Mouse (Mus musculus): ENCODE results near the gene Mib2. TPM values are rescaled to one million over a fixed set of nuclear protein-coding genes. Genes with fewer than 3 reads are reported as not detected.

Gene Mib2
- polyA plus RNA-seq, 1 experiment: 90.1 TPM

- no peak for DNase-seq
- Histone ChIP-seq H3K4me1 (ENCODE audit: control insufficient read depth, insufficient read depth, low read length) (peaks cover 3% of the 10 kb centered on the region), H3K4me3 (replicated peaks; ENCODE audit: extremely low read depth, low read depth, low read length) (no peak overlapping the region)
- no peak for TF ChIP-seq POLR2A (IDR thresholded peaks at IDR 0.05; ENCODE audit: borderline replicate concordance, extremely low read depth, low read depth, low read length)
- no peak for TF ChIP-seq CTCF (IDR thresholded peaks at IDR 0.05; ENCODE audit: insufficient read depth, low read length)
- 57% methylated on average over 6 of the region's 6 CpGs for WGBS
These were observed 38.7 kb downstream of the Mib2 start for GRCm38 (mm10) chr4:155630267-155630666.

- under 1% methylated on average over 84 of the region's 84 CpGs for WGBS
- peak; percentile 95 for DNase-seq
- peak; percentile 93; the same call in 1 of the 2 replicates for TF ChIP-seq POLR2A (IDR thresholded peaks at IDR 0.05; ENCODE audit: borderline replicate concordance, extremely low read depth, low read depth, low read length)
- TF ChIP-seq CTCF (IDR thresholded peaks at IDR 0.05; ENCODE audit: insufficient read depth, low read length): no peak
- peak within 1 kb of the TSS; percentile 96 for H3K4me3 ChIP-seq (replicated peaks; ENCODE audit: extremely low read depth, low read depth, low read length)
- H3K4me1 ChIP-seq (ENCODE audit: control insufficient read depth, insufficient read depth, low read length): peaks cover 5% of the 10 kb centered on the region
These were observed 44.4 kb downstream of the Mib2 start, which contains the start of gene Cdk11b for GRCm38 (mm10) chr4:155624338-155625291. Gene Cdk11b (plus strand): TSS chr4:155624854.

DNA sequence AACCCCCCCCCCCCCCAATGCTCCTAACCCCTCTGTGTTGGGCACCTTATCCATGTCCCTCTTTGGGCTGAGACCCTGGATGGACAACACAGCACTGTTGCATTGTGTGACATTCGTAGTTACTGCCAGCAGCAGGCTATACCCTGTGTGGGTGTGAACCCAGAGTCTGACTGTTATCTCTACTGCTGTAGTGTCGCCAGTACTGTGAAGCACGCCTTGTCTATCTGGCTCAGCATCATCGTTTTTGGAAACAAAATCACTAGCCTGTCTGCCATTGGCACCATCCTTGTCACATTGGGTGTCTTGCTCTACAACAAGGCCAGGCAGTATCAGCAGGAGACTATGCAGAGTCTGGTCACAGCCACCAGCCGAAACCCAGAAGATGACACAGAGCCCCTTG, 50.7 kb downstream of the Mib2 start:
- WGBS: 91% methylated on average over 5 of the region's 5 CpGs
- no peak for TF ChIP-seq POLR2A (IDR thresholded peaks at IDR 0.05; ENCODE audit: borderline replicate concordance, extremely low read depth, low read depth, low read length)
- no peak for TF ChIP-seq CTCF (IDR thresholded peaks at IDR 0.05; ENCODE audit: insufficient read depth, low read length)
- Histone ChIP-seq H3K4me3 (replicated peaks; ENCODE audit: extremely low read depth, low read depth, low read length) (no peak overlapping the region), H3K4me1 (ENCODE audit: control insufficient read depth, insufficient read depth, low read length) (no peaks in the 10 kb centered on the region)
- DNase-seq: no peak

DNA sequence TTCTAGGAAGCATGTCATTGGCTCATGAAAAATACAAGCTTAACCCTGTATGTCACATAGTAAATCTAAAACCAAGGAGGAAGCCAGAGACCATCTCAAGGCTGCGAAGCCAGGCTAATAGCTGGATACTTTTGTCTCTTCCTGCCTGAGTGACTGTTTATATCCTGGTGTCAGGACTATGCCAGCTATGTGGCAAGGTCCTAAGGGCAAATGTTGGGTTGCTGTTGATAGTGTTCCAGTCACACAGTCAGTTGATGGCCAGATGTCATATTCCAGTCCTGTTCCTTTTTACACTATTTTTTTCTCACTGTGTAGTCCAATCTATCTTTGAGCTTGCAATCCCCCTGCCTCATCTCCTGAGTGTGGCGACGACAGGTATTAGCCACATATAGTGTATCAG, 55.7 kb downstream of the Mib2 start:
- 93% methylated on average over 3 of the region's 3 CpGs for WGBS
- TF ChIP-seq CTCF (IDR thresholded peaks at IDR 0.05; ENCODE audit: insufficient read depth, low read length) (no peak), POLR2A (IDR thresholded peaks at IDR 0.05; ENCODE audit: borderline replicate concordance, extremely low read depth, low read depth, low read length) (no peak)
- DNase-seq: no peak

DNA sequence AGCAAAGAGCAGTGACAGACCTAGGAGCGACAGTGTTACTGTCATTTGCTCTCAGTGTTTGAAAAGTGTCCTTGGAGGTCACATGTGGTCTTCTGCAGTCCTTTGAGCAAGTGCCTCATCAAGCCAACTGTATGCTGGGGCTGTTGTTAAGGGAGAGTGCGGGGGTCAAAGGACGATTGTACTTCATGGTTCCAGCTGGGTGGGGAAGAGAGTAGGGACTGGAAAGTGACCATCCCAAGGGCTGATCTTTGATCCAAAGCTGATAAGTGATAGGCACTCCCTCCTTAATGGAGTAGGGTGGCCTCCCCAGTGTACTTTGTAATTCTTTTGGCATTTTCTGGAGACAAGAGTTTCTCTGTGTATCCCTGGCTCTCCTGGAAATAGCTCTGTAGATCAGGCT, 57.1 kb downstream of the Mib2 start:
- 94% methylated on average over 3 of the region's 3 CpGs for WGBS
- TF ChIP-seq CTCF (IDR thresholded peaks at IDR 0.05; ENCODE audit: insufficient read depth, low read length) (no peak), POLR2A (IDR thresholded peaks at IDR 0.05; ENCODE audit: borderline replicate concordance, extremely low read depth, low read depth, low read length) (no peak)
- H3K4me1 ChIP-seq (ENCODE audit: control insufficient read depth, insufficient read depth, low read length): no peaks in the 10 kb centered on the region
- no peak overlapping the region for H3K4me3 ChIP-seq (replicated peaks; ENCODE audit: extremely low read depth, low read depth, low read length)
- no peak for DNase-seq

More for the DNA sequence above, 55.7 kb downstream of the Mib2 start:
- Histone ChIP-seq H3K4me1 (ENCODE audit: control insufficient read depth, insufficient read depth, low read length) (no peaks in the 10 kb centered on the region), H3K4me3 (replicated peaks; ENCODE audit: extremely low read depth, low read depth, low read length) (no peak overlapping the region)

DNA sequence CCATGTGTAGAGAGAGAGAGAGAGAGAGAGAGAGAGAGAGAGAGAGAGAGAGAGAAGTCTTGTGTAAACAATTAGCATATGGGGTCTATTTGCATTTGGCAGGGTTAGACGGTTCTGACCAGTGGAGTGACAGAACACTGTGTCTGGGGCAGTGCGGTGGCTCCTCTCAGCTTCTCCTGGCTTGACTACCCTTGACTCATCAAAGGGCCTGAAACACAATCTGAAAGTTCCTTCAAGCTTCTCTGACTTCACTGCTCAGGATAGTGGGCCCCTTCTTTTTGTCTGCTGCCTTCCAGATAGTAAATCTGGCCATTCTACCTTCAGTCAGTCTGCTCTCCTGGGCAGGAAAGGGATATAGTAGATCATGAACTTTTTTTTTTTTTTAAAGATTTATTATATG, 62.2 kb downstream of the Mib2 start:
- Histone ChIP-seq H3K4me1 (ENCODE audit: control insufficient read depth, insufficient read depth, low read length) (peaks cover 2% of the 10 kb centered on the region; the same call in 1 of the 2 replicates), H3K4me3 (replicated peaks; ENCODE audit: extremely low read depth, low read depth, low read length) (no peak overlapping the region)
- WGBS: 68% methylated on average over 2 of the region's 2 CpGs
- no peak for DNase-seq
- TF ChIP-seq CTCF (IDR thresholded peaks at IDR 0.05; ENCODE audit: insufficient read depth, low read length) (no peak), POLR2A (IDR thresholded peaks at IDR 0.05; ENCODE audit: borderline replicate concordance, extremely low read depth, low read depth, low read length) (no peak)

GRCm38 (mm10) chr4:155605132-155605531, 63.9 kb downstream of the Mib2 start:
- no peak for TF ChIP-seq CTCF (IDR thresholded peaks at IDR 0.05; ENCODE audit: insufficient read depth, low read length)
- no peak for TF ChIP-seq POLR2A (IDR thresholded peaks at IDR 0.05; ENCODE audit: borderline replicate concordance, extremely low read depth, low read depth, low read length)

More at GRCm38 (mm10) chr4:155605132-155605531, 63.9 kb downstream of the Mib2 start:
- no peak for DNase-seq
- Histone ChIP-seq H3K4me3 (replicated peaks; ENCODE audit: extremely low read depth, low read depth, low read length) (no peak overlapping the region), H3K4me1 (ENCODE audit: control insufficient read depth, insufficient read depth, low read length) (peaks cover 2% of the 10 kb centered on the region; the same call in 1 of the 2 replicates)
- WGBS: 93% methylated on average over 4 of the region's 4 CpGs

Other genes starting within 250 kb of the Mib2 start
- gene Tmem52, start 200.1 kb downstream of the Mib2 start, polyA plus RNA-seq (2012; rRNA removed): 3.5 and 5.2 TPM in 2 replicates
- gene Gnb1, start 177.8 kb downstream of the Mib2 start, polyA plus RNA-seq (2012; rRNA removed): 683 and 872 TPM in 2 replicates
- gene Nadk, start 106.8 kb downstream of the Mib2 start, polyA plus RNA-seq (2012; rRNA removed): 110 and 119 TPM in 2 replicates
- gene Slc35e2, start 67.8 kb downstream of the Mib2 start, polyA plus RNA-seq (2012; rRNA removed): 5.2 and 6.6 TPM in 2 replicates
- 21.3 and 29.1 TPM in 2 replicates for gene Cdk11b, start 44.3 kb downstream of the Mib2 start, polyA plus RNA-seq (2012; rRNA removed)
- not detected in 2 replicates for gene Gm10563, start 23.8 kb downstream of the Mib2 start, polyA plus RNA-seq (2012; rRNA removed)
- 30.8 and 42.7 TPM in 2 replicates for gene Mmp23, start 15.8 kb downstream of the Mib2 start, polyA plus RNA-seq (2012; rRNA removed)
- gene Fndc10, start 25.1 kb upstream of the Mib2 start, polyA plus RNA-seq (2012; rRNA removed): 10.6 and 11.8 TPM in 2 replicates
- 103 and 128 TPM in 2 replicates for gene Ssu72, start 35.6 kb upstream of the Mib2 start, polyA plus RNA-seq (2012; rRNA removed)
- 1.6 and 1.8 TPM in 2 replicates for gene Tmem240, start 65.6 kb upstream of the Mib2 start, polyA plus RNA-seq (2012; rRNA removed)
- gene Atad3a, start 91.9 kb upstream of the Mib2 start, polyA plus RNA-seq (2012; rRNA removed): 44.5 and 48.4 TPM in 2 replicates
- 9.2 and 11.8 TPM in 2 replicates for gene Vwa1, start 105.5 kb upstream of the Mib2 start, polyA plus RNA-seq (2012; rRNA removed)
- gene Tmem88b, start 116.7 kb upstream of the Mib2 start, polyA plus RNA-seq (2012; rRNA removed): 0.38 and 0.52 TPM in 2 replicates
- 15.7 and 17.3 TPM in 2 replicates for gene Ankrd65, start 121.2 kb upstream of the Mib2 start, polyA plus RNA-seq (2012; rRNA removed)
- gene Mrpl20, start 133.7 kb upstream of the Mib2 start, polyA plus RNA-seq (2012; rRNA removed): 36.9 and 40.0 TPM in 2 replicates
- 59.8 and 62.5 TPM in 2 replicates for gene Ccnl2, start 143.3 kb upstream of the Mib2 start, polyA plus RNA-seq (2012; rRNA removed)
- 120 and 151 TPM in 2 replicates for gene Aurkaip1, start 162.1 kb upstream of the Mib2 start, polyA plus RNA-seq (2012; rRNA removed)
- 994 and 1,263 TPM in 2 replicates for gene Mxra8, start 170.5 kb upstream of the Mib2 start, polyA plus RNA-seq (2012; rRNA removed)
- 128 and 159 TPM in 2 replicates for gene Dvl1, start 178.2 kb upstream of the Mib2 start, polyA plus RNA-seq (2012; rRNA removed)
- 1.6 TPM in 2 replicates for gene Tas1r3, start 194.2 kb upstream of the Mib2 start, polyA plus RNA-seq (2012; rRNA removed)
- 30.3 and 33.3 TPM in 2 replicates for gene Cptp, start 200.2 kb upstream of the Mib2 start, polyA plus RNA-seq (2012; rRNA removed)
- gene Ints11, start 200.3 kb upstream of the Mib2 start, polyA plus RNA-seq (2012; rRNA removed): 26.7 and 27.3 TPM in 2 replicates
- 82.2 and 88.0 TPM in 2 replicates for gene Pusl1, start 222.6 kb upstream of the Mib2 start, polyA plus RNA-seq (2012; rRNA removed)
- 48.3 and 50.7 TPM in 2 replicates for gene Acap3, start 222.6 kb upstream of the Mib2 start, polyA plus RNA-seq (2012; rRNA removed)